Mouse (Mus musculus): Measurements from ENCODE around the gene Pfkp. TPM values are rescaled to one million over a fixed set of nuclear protein-coding genes. Genes with fewer than 3 reads are reported as not detected.

The Pfkp gene
- total RNA-seq, 2 experiments from 2014 or later = 66.3 to 90.5 TPM

DNA sequence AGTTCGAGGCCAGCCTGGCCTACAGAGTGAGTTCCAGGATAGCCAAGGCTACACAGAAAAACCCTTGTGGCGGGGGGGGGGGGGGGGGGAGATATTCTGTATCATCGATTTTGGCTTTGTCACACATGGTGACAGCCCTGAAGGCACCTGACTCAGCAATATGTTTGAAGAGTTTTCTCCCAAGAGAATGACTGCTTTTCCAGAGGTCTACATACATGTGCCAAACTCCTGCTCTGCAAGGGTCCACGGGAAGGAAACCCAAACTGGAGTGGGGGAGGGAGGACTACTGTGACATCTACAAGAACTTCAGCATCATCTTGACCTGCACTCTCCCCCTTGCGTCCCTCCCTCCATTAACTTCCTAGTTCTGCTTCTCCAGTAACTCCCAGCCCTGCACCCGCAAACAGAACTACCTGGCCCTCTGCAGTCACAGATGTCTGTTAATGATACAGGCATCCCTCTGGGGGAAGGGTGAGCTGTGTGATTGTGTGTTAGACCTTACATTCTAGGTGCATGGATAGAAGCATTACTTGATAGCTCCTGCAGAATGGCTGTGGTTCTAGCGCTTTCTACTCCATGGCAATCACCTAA, 10.9 kb downstream of the Pfkp start:
- no peak for ATAC-seq (ENCODE audit: poor library complexity, severe bottlenecking)

GRCm38 (mm10) chr13:6636976-6637375, 11.6 kb downstream of the Pfkp start:
- no peak for ATAC-seq (ENCODE audit: poor library complexity, severe bottlenecking)

DNA sequence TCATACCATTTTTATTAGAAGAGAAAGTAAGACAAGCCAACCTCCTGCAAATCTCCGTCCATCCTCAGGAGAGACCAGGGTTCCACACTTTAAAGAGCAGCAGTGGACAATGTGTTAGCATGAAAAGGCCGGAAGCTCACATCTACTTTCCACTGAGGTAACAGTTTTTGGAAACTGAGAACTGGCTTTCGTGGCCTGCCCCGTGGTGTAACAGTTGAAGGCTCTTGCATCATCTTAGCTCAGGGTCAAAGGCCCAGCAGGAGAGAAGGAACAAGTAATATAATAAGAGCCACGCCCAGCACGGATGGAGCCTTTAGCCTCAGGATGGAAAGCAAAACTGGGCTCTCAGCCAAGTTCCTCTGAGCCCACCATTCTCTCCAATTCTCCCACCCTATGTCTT, 12.1 kb downstream of the Pfkp start:
- peak; percentile 67 for ATAC-seq (ENCODE audit: poor library complexity, severe bottlenecking)

- ATAC-seq (ENCODE audit: poor library complexity, severe bottlenecking) = no peak
Observed at GRCm38 (mm10) chr13:6635138-6636076, 13.2 kb downstream of the Pfkp start.

GRCm38 (mm10) chr13:6634063-6634462, 14.5 kb downstream of the Pfkp start:
- no peak for ATAC-seq (ENCODE audit: poor library complexity, severe bottlenecking)

- ATAC-seq (ENCODE audit: poor library complexity, severe bottlenecking) = peak; percentile 41
Observed at GRCm38 (mm10) chr13:6633524-6633923, 15.1 kb downstream of the Pfkp start.

- no peak for ATAC-seq (ENCODE audit: poor library complexity, severe bottlenecking)
Observed at GRCm38 (mm10) chr13:6632935-6633334, 15.6 kb downstream of the Pfkp start.

GRCm38 (mm10) chr13:6632513-6632912, 16.1 kb downstream of the Pfkp start:
- peak; percentile 13 for ATAC-seq (ENCODE audit: poor library complexity, severe bottlenecking)

- no peak for ATAC-seq (ENCODE audit: poor library complexity, severe bottlenecking)
Observed at GRCm38 (mm10) chr13:6631772-6632510, 16.6 kb downstream of the Pfkp start.

DNA sequence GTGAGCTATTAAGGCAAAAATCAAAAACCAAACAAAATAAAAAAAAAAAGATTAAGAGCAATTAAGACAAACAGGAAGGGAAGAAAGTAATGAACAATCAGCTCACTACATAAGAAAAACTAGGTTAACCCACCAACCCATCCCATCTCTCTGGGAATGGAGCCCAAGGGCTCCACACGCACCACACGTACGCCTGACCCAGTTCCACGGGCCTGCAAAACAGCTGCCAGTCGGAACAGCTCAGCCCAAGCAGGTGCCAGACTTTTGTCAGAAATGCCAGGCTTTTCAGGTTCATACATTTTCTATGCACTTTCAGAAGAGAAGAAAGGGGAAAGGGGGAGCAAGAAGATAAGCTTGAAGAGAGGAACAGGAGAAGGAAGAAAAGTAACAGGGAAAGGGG, 17.9 kb downstream of the Pfkp start:
- ATAC-seq (ENCODE audit: poor library complexity, severe bottlenecking) = no peak

GRCm38 (mm10) chr13:6629927-6630326, 18.6 kb downstream of the Pfkp start:
- ATAC-seq (ENCODE audit: poor library complexity, severe bottlenecking) = no peak

DNA sequence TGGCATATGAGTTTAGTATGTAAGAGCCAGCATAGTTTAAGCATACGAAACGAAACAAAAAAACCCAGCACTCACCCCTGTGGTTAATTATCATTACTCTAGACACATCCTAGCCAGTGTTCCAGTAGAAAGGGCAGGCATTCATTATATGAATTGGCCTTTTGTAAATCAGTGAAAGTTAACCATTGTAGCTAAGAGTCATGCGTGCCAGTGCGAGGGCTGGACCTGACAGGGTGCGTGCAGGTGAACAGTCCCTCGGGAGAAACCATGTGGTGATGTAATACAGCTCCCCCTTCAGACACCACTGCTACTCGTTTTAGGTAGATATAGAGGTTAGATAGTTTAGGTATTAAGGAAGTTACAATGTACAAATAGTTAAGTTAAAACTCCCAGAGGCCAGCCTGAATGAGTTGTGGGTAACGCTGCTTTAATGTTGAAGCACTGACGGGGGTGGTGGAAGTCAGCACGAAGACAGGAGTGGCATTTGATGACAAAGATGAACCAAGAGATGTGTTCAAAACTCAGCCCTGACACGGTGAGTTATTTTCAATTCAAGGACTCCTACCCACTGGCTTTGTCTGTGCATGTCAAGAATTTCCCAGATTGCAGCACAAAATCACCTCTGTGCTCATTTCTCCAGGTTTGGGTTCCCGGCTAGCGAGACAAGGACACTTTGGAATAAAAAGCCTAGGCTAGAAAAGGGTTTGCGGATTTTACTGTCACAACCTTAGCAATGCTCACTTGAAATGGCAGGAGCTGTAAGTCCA, 19.4 kb downstream of the Pfkp start:
- no peak for ATAC-seq (ENCODE audit: poor library complexity, severe bottlenecking)

GRCm38 (mm10) chr13:6628261-6628660, 20.3 kb downstream of the Pfkp start:
- no peak for ATAC-seq (ENCODE audit: poor library complexity, severe bottlenecking)

- peak; percentile 67 for ATAC-seq (ENCODE audit: poor library complexity, severe bottlenecking)
Observed at GRCm38 (mm10) chr13:6627352-6627751, 21.2 kb downstream of the Pfkp start.

- ATAC-seq (ENCODE audit: poor library complexity, severe bottlenecking) = no peak
Observed at GRCm38 (mm10) chr13:6626508-6627114, 22.0 kb downstream of the Pfkp start.

DNA sequence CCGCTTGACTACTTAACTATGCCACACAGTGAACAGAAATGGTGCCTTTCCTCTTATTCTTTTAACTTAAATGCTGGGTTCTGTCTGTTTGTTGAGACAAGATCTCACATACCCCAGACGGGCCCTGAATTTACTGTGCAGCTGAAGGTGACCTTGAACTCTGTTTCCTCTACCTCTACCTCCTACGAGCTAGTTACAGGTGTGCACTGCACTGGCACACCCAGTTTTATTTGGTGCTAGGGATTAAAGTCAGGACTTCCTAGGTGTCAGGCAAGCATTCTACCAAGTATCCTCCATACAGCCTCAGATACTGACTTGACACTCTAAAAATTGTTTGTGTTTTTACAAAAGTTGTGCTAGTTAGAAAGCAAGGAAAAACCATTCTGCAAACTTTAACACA, 22.6 kb downstream of the Pfkp start:
- no peak for ATAC-seq (ENCODE audit: poor library complexity, severe bottlenecking)

DNA sequence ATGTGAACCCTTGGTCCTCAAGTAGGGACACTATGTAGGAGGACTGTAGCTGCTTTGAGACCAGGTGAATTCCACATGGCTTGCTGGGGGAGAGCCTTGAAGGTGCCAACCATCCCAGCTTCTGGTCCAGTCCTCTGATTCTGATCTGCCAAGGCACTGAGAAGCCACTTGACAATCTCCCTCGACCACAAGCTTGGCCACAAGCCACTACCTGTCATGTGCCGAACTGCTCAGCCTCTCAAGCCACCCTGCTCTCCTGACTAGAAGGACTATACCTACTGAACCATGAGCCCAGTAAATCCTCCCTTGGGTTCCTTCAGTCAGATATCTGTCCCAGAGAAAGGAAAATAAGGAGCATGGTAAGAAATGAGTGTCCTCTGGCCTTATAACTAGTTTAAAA, 24.0 kb downstream of the Pfkp start:
- ATAC-seq (ENCODE audit: poor library complexity, severe bottlenecking) = 0 out of 2 replicates have a peak, but pooled peaks have one; percentile 36

GRCm38 (mm10) chr13:6624121-6624520, 24.5 kb downstream of the Pfkp start:
- no peak for ATAC-seq (ENCODE audit: poor library complexity, severe bottlenecking)

DNA sequence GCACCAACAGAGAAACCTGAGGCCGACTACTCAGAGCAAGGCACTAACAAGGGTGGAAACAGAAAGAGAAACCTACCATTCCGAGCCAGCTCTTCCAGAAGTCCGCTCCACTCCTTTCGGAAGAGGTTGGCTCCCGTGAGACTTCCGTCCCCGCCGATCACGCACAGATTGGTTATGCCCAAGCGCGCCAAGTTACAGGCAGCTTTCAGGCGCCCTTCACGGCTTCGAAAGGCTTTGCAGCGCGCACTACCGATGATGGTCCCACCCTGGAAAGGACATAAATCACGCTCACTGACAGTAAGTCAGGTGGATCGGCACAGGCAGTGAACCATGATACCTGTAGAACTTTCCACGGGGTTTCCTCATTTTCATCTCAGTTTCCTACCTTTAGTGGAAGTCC, 26.7 kb downstream of the Pfkp start:
- ATAC-seq (ENCODE audit: poor library complexity, severe bottlenecking) = no peak

GRCm38 (mm10) chr13:6620250-6620649, 28.3 kb downstream of the Pfkp start:
- ATAC-seq (ENCODE audit: poor library complexity, severe bottlenecking) = no peak
